Mouse (Mus musculus) embryonic facial prominence, embryonic 15.5 days (tissue): ENCODE data around the gene Pglyrp2. TPM values are rescaled to one million over a fixed set of nuclear protein-coding genes. Genes with fewer than 3 reads are reported as not detected.

ENCODE experiments used
- ATAC-seq: fragments of 200-750 bp; cut with Nextera tagmentation; 2 replicates; pipeline ENCODE4 v1.8.0; 2017; ENCODE audit warnings: low read depth, moderate TSS enrichment; ENCODE audit not compliant: insufficient number of reproducible peaks, low FRiP score, low TSS enrichment
- H3K27ac ChIP-seq: fragments of 300-500 bp; sonication (generic); replicated peaks from 2 replicates; pipeline ENCODE4 v1.5.1; 2015; ENCODE audit warnings: mild to moderate bottlenecking, inconsistent platforms
- H3K27me3 ChIP-seq: fragments of 300-500 bp; sonication (generic); 2 replicates; pipeline ENCODE4 v1.6.1; 2015; ENCODE audit warnings: inconsistent platforms
- H3K36me3 ChIP-seq: fragments of 300-500 bp; sonication (generic); 2 replicates; pipeline ENCODE4 v1.6.1; 2015; ENCODE audit warnings: mild to moderate bottlenecking, inconsistent platforms
- H3K4me1 ChIP-seq: fragments of 300-500 bp; sonication (generic); 2 replicates; pipeline ENCODE4 v1.6.1; 2015; ENCODE audit warnings: inconsistent platforms
- H3K4me2 ChIP-seq: fragments of 300-500 bp; sonication (generic); replicated peaks from 2 replicates; pipeline ENCODE4 v1.6.1; 2015; ENCODE audit warnings: mild to moderate bottlenecking, inconsistent platforms
- H3K4me3 ChIP-seq: fragments of 300-500 bp; sonication (generic); replicated peaks from 2 replicates; pipeline ENCODE4 v1.5.1; 2015; ENCODE audit warnings: mild to moderate bottlenecking, inconsistent platforms
- H3K9ac ChIP-seq: fragments of 300-500 bp; sonication (generic); 2 replicates; pipeline ENCODE4 v1.6.1; 2015; ENCODE audit warnings: inconsistent platforms
- H3K9me3 ChIP-seq: fragments of 300-500 bp; sonication (generic); replicated peaks from 2 replicates; pipeline ENCODE4 v1.6.1; 2016; ENCODE audit warnings: inconsistent platforms
- WGBS: fragments of 180-500 bp; shearing (Covaris S2); methylation state at CpG from one replicate; pipeline ENCODE4 v1.1.7; 2015; 5-methylcytosine and 5-hydroxymethylcytosine counted together
- polyA plus RNA-seq: library from polyadenylated mRNA; unstranded; fragments of >200 nt; fragmentation: Nextera tagmentation; extraction: Ambion mirVana; gene quantifications from 2 replicates; pipeline ENCODE4 v1.2.1, GENCODE M21; 2015

Pglyrp2 gene
- 0.13 and 0.20 TPM in 2 replicates for polyA plus RNA-seq

DNA sequence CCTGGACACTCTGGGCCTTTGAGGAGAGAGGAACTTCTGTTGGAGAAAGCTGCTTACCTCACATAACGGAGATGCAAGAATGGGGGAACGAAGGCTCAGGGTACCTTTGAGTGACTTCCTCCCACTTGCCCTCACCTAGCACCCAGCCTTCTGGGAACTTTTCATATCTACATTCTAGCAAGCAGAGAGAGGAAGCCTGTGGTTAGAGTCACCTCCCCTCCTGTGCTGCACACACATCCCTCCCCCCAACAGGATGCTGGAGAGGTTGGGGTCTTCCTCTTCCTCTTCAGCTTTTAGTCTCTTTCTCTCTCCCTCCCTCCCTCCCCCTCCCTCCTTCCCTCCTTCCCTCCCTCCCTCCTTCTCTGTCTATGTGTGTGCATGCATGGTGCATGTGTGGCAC lies at the start of gene Pglyrp2:
TSS of gene Pglyrp2 (minus strand) at position 134 of the 400 bp plus-strand sequence.
- H3K4me3 ChIP-seq = no peak within 1 kb of the TSS
- H3K36me3 ChIP-seq = no peaks in the 10 kb centered on the region
- H3K9ac ChIP-seq = no peak within 1 kb of the TSS
- ATAC-seq = no peak
- H3K27ac ChIP-seq = no peak within 1 kb of the TSS
- H3K4me2 ChIP-seq = no peak within 1 kb of the TSS
- WGBS = 79% methylated on average over 2 of the region's 2 CpGs
- no peaks in the 10 kb centered on the region for H3K9me3 ChIP-seq
- no peaks in the 10 kb centered on the region for H3K27me3 ChIP-seq
- H3K4me1 ChIP-seq = no peaks in the 10 kb centered on the region

DNA sequence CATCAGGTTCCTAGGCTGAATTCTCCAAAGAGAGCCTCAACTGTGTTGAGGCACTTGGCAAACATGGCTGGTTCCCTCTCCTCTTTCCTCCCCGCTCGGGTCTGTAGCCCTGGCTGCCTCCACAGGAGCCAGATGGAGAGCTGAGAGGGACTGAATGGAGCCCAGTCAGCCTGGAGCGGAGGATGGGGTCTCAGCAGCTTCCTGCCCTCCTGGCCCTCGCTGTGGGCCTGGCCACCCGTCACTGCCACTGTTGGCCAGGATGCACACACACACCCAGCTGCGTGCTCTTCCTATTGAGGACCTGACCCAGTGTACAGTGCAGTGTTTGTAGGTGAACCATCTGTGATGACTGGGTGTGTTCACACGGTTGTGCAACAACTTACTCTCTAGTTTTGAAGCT lies 48.2 kb upstream of the Pglyrp2 start:
- ATAC-seq = no peak; the same call in 1 of the 2 replicates
- Histone ChIP-seq H3K27ac (no peak overlapping the region), H3K4me3 (no peak overlapping the region), H3K9me3 (no peaks in the 10 kb centered on the region), H3K36me3 (no peaks in the 10 kb centered on the region), H3K9ac (no peak overlapping the region), H3K4me1 (no peaks in the 10 kb centered on the region), H3K27me3 (no peaks in the 10 kb centered on the region), H3K4me2 (no peak overlapping the region)
- WGBS = 53% methylated on average over 7 of the region's 7 CpGs

DNA sequence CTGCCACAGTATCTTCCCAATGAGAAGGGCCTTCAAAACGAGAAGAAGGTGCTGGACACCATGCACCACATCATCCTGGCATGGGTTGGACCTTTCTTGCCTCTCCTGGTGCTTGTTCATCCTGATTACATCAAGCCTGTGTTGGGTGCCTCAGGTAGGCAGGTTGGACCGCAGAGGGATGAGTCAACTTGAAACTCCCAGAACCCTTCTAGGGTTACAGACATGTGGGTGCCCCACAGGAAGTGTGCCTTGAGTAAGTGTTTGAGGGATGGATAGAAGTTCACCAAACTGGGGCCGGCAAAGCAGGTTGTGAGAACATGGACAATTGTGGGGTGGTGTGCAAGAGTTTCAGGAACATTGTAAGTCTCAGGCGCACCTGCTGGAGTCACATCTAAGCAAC lies 46.8 kb upstream of the Pglyrp2 start:
- H3K27me3 ChIP-seq = no peaks in the 10 kb centered on the region
- no peaks in the 10 kb centered on the region for H3K9me3 ChIP-seq
- no peak overlapping the region for H3K27ac ChIP-seq
- no peaks in the 10 kb centered on the region for H3K36me3 ChIP-seq
- H3K4me2 ChIP-seq = no peak overlapping the region
- no peak for ATAC-seq
- no peak overlapping the region for H3K4me3 ChIP-seq
- H3K9ac ChIP-seq = no peak overlapping the region
- WGBS = 79% methylated on average over 4 of the region's 4 CpGs
- H3K4me1 ChIP-seq = no peaks in the 10 kb centered on the region

DNA sequence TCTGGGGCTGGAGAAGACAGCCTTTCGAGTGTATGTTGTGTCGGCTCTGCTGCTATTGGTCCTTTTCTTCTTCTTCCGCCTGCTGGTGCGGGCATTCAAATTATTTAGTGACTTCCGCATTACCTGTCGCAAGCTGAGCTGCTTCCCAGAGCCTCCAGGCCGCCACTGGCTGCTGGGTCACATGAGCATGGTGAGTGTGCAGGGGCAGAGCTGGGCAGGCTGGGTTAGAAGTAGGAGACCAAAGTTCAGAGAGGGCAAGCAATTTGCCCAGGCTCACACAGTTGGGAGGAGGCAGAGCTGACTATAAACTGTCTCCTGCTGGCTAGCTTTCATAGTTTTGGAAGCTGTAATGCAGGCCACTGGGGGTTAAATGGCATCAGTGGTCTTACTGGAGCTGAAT lies 44.5 kb upstream of the Pglyrp2 start:
- H3K27me3 ChIP-seq = no peaks in the 10 kb centered on the region
- no peaks in the 10 kb centered on the region for H3K9me3 ChIP-seq
- H3K27ac ChIP-seq = no peak overlapping the region
- H3K4me2 ChIP-seq = no peak overlapping the region
- H3K4me1 ChIP-seq = no peaks in the 10 kb centered on the region
- no peak overlapping the region for H3K4me3 ChIP-seq
- no peaks in the 10 kb centered on the region for H3K36me3 ChIP-seq
- H3K9ac ChIP-seq = no peak overlapping the region
- ATAC-seq = no peak
- 49% methylated on average over 7 of the region's 7 CpGs for WGBS

DNA sequence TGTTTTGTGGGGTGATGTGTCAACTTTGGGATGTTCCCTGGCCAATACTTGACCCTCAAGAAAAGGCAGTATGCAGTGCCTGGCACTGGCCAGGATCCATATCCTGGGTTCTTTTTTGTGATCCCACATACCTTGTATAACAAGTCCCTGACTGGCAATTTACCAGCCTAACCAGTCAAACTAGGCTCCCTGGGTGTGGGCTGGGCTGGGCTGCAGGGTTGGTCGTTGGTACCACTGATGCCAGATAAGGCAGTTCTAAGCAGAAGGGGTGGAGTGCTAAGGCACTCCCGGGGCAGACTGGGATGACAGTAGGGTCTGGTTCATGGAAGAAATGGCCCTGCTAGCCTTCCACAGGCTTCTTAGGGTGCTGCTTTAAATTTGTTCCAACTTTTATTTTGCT lies 31.0 kb upstream of the Pglyrp2 start:
- WGBS = 44% methylated on average over 2 of the region's 2 CpGs

DNA sequence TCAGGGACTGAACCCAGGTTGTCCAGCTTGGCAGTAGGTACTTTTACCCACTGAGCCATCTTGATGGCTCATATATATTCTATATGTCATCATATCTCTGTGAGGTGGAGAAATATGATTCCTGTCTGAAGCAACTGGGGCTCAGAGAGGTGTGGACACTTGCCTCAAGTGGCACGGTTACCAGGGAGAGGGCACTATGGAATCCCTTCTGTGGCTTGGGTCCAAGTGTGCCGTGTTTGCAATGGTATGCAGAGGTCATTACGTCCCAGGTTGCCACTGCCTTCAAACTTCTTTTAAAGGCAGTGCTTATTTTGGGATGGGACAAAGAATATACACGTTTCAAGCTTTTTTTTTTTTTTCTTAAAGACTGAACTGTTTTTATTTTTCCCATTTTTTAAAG lies 30.2 kb upstream of the Pglyrp2 start:
- ATAC-seq = no peak
- H3K9ac ChIP-seq = no peak overlapping the region
- H3K27ac ChIP-seq = no peak overlapping the region
- H3K4me3 ChIP-seq = no peak overlapping the region
- H3K36me3 ChIP-seq = no peaks in the 10 kb centered on the region
- H3K9me3 ChIP-seq = no peaks in the 10 kb centered on the region
- 0 out of 2 replicates have a peak overlapping the region, but pooled peaks have one; percentile 2 for H3K4me2 ChIP-seq
- 0 out of 2 replicates have a peak, but pooled peaks cover 16% of the 10 kb centered on the region for H3K27me3 ChIP-seq
- peaks cover 9% of the 10 kb centered on the region for H3K4me1 ChIP-seq
- 67% methylated on average over 4 of the region's 4 CpGs for WGBS

More for the DNA sequence above, 31.0 kb upstream of the Pglyrp2 start:
- Histone ChIP-seq H3K36me3 (no peaks in the 10 kb centered on the region), H3K4me3 (no peak overlapping the region; the same call in 1 of the 2 replicates), H3K4me1 (peaks cover 9% of the 10 kb centered on the region), H3K9ac (no peak overlapping the region), H3K27ac (no peak overlapping the region), H3K4me2 (no peak overlapping the region), H3K9me3 (no peaks in the 10 kb centered on the region), H3K27me3 (0 out of 2 replicates have a peak, but pooled peaks cover 16% of the 10 kb centered on the region)
- no peak for ATAC-seq

DNA sequence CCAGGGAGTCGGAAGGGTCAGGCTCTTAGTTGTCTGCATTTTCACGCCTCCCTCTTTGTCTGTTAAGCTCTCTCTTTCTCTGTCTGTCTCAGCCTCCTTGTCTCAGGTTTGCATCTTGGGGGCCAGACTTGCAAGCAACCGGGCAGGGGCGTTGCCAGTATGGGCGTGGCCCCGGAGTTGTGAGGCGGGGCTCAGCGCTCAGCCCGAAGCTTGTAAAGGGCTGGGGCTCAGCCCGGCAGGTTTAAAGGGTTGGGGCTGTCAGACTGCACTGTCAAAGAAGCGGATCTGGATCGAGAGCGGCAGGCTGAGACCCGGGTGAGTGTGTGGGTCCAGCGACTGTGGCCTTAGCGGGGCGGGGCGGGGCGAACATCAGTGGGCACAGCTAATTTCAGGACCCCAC lies 28.5 kb upstream of the Pglyrp2 start, which contains the start of gene Cyp4f39:
TSS of gene Cyp4f39 (plus strand) at position 242 of the 400 bp plus-strand sequence.
- 2% methylated on average over 19 of the region's 19 CpGs for WGBS
- Histone ChIP-seq H3K27me3 (0 out of 2 replicates have a peak, but pooled peaks cover 16% of the 10 kb centered on the region), H3K27ac (no peak within 1 kb of the TSS), H3K9ac (peak within 1 kb of the TSS; percentile 21; the same call in 1 of the 2 replicates), H3K36me3 (no peaks in the 10 kb centered on the region), H3K4me1 (peaks cover 9% of the 10 kb centered on the region), H3K4me2 (peak within 1 kb of the TSS; percentile 58), H3K4me3 (peak within 1 kb of the TSS; percentile 38), H3K9me3 (no peaks in the 10 kb centered on the region)
- ATAC-seq = peak; percentile 43; the same call in 1 of the 2 replicates

DNA sequence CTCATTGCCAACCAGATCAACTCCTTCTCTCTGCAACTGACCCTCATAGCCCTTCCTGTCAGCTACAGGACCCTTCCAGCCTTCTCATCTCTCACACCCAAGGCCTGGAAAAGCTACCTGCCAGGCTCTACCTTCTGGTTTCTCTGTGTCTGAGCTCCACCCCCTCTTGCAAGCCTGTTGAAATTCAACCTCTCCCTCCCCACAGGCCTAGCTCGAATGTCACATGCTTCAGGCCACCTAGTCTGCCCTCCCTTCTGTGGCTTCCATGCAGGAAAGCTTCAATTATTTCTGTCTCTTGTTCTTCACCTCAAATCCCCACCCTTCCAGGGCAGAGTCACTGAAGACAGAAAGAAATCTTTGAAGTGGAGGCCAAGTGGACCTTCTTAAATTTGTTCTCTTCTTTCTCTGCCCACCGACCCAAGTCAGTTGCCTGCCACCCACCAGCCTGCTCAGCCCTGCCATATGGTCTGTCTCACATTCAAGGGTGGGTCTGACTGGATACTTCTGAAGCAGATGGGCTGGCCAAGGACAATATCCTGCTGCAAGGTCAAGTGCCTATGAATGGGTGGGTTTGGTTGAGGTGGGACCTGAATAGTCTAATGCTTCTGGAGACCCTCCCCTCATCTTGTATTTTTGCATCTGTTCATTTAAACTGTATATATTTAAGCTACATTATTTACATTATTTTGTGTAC lies 27.0 kb upstream of the Pglyrp2 start:
- no peak overlapping the region for H3K4me2 ChIP-seq
- no peak overlapping the region for H3K4me3 ChIP-seq
- H3K9ac ChIP-seq = no peak overlapping the region
- peaks cover 9% of the 10 kb centered on the region for H3K4me1 ChIP-seq
- H3K27me3 ChIP-seq = 0 out of 2 replicates have a peak, but pooled peaks cover 16% of the 10 kb centered on the region
- H3K36me3 ChIP-seq = no peaks in the 10 kb centered on the region
- WGBS = 18% methylated on average over 2 of the region's 2 CpGs
- ATAC-seq = 0 out of 2 replicates have a peak, but pooled peaks have one; percentile 15
- H3K27ac ChIP-seq = no peak overlapping the region
- no peaks in the 10 kb centered on the region for H3K9me3 ChIP-seq

DNA sequence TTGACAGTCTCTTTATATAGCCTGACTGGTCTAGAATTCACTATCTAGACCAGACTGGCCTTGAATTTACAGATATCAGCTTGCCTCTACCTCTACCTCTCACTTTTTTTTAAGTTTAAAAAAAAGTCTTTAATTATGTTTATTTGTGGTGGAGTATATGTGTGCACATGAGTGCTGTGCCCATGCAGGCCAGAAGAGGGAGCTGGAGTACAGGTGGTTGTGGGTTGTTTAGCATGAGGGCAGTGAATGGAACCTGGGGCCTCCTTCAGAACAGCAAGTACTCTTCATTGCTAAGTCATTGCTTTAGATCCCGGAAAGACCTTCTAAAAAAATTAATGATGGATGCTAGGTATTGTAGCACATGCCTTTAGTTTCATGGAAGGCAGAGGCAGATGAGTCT lies 25.1 kb upstream of the Pglyrp2 start:
- 97% methylated on average over 1 of the region's 1 CpGs for WGBS
- no peaks in the 10 kb centered on the region for H3K9me3 ChIP-seq
- H3K36me3 ChIP-seq = no peaks in the 10 kb centered on the region
- peaks cover 9% of the 10 kb centered on the region for H3K4me1 ChIP-seq
- ATAC-seq = no peak
- no peak overlapping the region for H3K27ac ChIP-seq
- 0 out of 2 replicates have a peak, but pooled peaks cover 16% of the 10 kb centered on the region for H3K27me3 ChIP-seq
- H3K4me3 ChIP-seq = no peak overlapping the region
- H3K9ac ChIP-seq = no peak overlapping the region
- H3K4me2 ChIP-seq = no peak overlapping the region

DNA sequence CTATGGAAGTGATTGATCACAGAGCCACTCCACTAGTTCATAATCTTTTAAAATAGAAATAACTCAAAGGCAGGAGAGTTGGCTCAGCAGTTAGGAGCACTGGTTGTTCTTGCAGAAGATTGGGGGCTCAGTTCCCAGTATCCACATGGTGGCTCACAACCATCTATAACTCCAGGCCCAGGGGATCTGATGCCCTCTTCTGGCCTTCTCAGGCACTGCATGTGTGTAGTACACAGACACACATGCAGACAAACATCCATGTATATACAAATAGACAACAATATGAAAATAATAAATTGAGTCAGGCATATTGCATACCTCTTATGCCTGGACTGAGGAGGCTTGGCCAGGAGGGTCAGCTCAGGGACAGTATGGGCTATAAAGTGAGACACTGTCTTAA lies 23.2 kb upstream of the Pglyrp2 start:
- H3K4me2 ChIP-seq = no peak overlapping the region
- H3K27ac ChIP-seq = no peak overlapping the region
- H3K9ac ChIP-seq = no peak overlapping the region
- H3K9me3 ChIP-seq = no peaks in the 10 kb centered on the region
- H3K4me3 ChIP-seq = no peak overlapping the region
- peaks cover 2% of the 10 kb centered on the region; the same call in 1 of the 2 replicates for H3K4me1 ChIP-seq
- 0 out of 2 replicates have a peak, but pooled peaks cover 2% of the 10 kb centered on the region for H3K27me3 ChIP-seq
- no peaks in the 10 kb centered on the region for H3K36me3 ChIP-seq
- ATAC-seq = no peak

DNA sequence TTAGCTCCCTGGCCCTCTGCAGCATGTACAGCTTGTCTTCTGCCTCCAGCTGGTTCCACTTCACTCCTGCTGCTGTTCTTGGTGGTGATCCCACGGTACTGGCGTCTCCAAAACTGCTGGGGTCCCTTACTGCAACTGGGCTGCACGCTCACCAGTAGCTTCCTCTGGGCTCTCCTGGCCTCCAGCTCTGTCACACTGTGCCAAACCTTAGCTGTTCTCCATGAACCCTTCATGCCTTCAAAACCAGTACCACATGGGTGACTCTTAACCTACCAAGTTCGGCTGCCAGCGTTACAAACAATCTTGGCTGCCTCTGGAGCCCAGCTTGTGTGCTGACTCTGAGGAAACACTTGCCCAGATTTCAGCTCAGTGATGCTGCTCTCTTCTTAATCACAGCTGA lies 21.0 kb upstream of the Pglyrp2 start:
- no peak for ATAC-seq
- Histone ChIP-seq H3K4me3 (no peak overlapping the region), H3K36me3 (no peaks in the 10 kb centered on the region), H3K4me1 (no peaks in the 10 kb centered on the region), H3K27me3 (no peaks in the 10 kb centered on the region), H3K9ac (no peak overlapping the region), H3K4me2 (no peak overlapping the region), H3K9me3 (no peaks in the 10 kb centered on the region), H3K27ac (no peak overlapping the region)
- 52% methylated on average over 5 of the region's 5 CpGs for WGBS

DNA sequence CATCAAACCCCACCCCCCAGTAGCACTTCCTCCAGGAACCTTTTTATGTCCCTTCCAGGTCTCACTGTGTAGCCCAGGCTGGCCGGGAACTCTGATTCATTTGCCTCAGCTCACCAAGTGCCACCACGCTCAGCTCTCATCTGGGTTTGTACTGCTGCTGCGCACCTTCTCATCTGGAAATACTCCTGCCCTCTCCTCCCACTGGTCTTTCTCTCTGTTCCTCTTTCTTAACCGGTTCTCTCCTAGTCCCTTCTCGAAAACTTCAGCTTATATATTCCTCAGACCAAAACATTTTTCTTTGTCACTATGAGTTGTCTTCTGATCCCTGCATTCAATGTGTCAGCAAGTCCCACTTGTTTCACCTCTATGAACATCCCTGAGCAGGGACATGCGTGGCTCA lies 19.3 kb upstream of the Pglyrp2 start:
- H3K27me3 ChIP-seq = no peaks in the 10 kb centered on the region
- ATAC-seq = no peak
- H3K36me3 ChIP-seq = no peaks in the 10 kb centered on the region
- no peak overlapping the region for H3K27ac ChIP-seq
- no peaks in the 10 kb centered on the region for H3K4me1 ChIP-seq
- H3K4me2 ChIP-seq = no peak overlapping the region
- H3K9ac ChIP-seq = no peak overlapping the region
- no peak overlapping the region for H3K4me3 ChIP-seq
- WGBS = 72% methylated on average over 6 of the region's 6 CpGs
- no peaks in the 10 kb centered on the region for H3K9me3 ChIP-seq
